Mouse (Mus musculus) left cerebral cortex, adult 9 months (tissue): Measurements from ENCODE around the gene Ar.
A peak's percentile ranks its signal among the peaks of the same experiment; 100 is the strongest.

Experiments
- DNase-seq, 2 experiments: peaks; one replicate each; pipeline ENCODE4 v3.0.0; 2022; ENCODE audit warnings: low spot score in 2 of 2

The Ar gene

GRCm38 (mm10) chrX:98148531-98149342, at the start of gene Ar:
Gene Ar (plus strand): TSS chrX:98148769.
- no peak for DNase-seq

- peak in 1 of 2 experiments; percentile 24 for DNase-seq
Measured at GRCm38 (mm10) chrX:98149724-98150392, 1.3 kb downstream of the Ar start.

GRCm38 (mm10) chrX:98150393-98151119, 2.0 kb downstream of the Ar start:
- no peak for DNase-seq

GRCm38 (mm10) chrX:98189759-98190158, 41.2 kb downstream of the Ar start:
- DNase-seq: no peak

- DNase-seq: no peak
Measured at GRCm38 (mm10) chrX:98205766-98206165, 57.2 kb downstream of the Ar start.

GRCm38 (mm10) chrX:98207166-98207565, 58.6 kb downstream of the Ar start:
- DNase-seq: no peak

GRCm38 (mm10) chrX:98216103-98216502, 67.5 kb downstream of the Ar start:
- DNase-seq: no peak

- no peak for DNase-seq
Measured at GRCm38 (mm10) chrX:98239011-98239410, 90.4 kb downstream of the Ar start.

GRCm38 (mm10) chrX:98245108-98245507, 96.5 kb downstream of the Ar start:
- no peak for DNase-seq

GRCm38 (mm10) chrX:98248363-98248762, 99.8 kb downstream of the Ar start:
- DNase-seq: no peak

GRCm38 (mm10) chrX:98259620-98260019, 111.1 kb downstream of the Ar start:
- DNase-seq: no peak

GRCm38 (mm10) chrX:98265755-98266154, 117.2 kb downstream of the Ar start:
- DNase-seq: no peak

- no peak for DNase-seq
Measured at GRCm38 (mm10) chrX:98271361-98271760, 122.8 kb downstream of the Ar start.

- no peak for DNase-seq
Measured at GRCm38 (mm10) chrX:98291763-98292162, 143.2 kb downstream of the Ar start.

GRCm38 (mm10) chrX:98300685-98301084, 152.1 kb downstream of the Ar start:
- no peak for DNase-seq

- DNase-seq: no peak
Measured at GRCm38 (mm10) chrX:98301924-98302323, 153.4 kb downstream of the Ar start.

- no peak for DNase-seq
Measured at GRCm38 (mm10) chrX:98315961-98316360, 167.4 kb downstream of the Ar start.

GRCm38 (mm10) chrX:98317483-98317882, 168.9 kb downstream of the Ar start:
- no peak for DNase-seq

GRCm38 (mm10) chrX:98323105-98323504, 174.5 kb downstream of the Ar start:
- DNase-seq: no peak

GRCm38 (mm10) chrX:98347481-98347880, 198.9 kb downstream of the Ar start:
- DNase-seq: no peak

GRCm38 (mm10) chrX:98348036-98348435, 199.5 kb downstream of the Ar start:
- DNase-seq: no peak
